Mouse (Mus musculus) ES-Bruce4 (cell line): ENCODE measurements around the gene S100pbp. TPM values are rescaled to one million over a fixed set of nuclear protein-coding genes. Genes with fewer than 3 reads are reported as not detected.

Source experiments
- H3K27ac ChIP-seq: 2 replicates; pipeline ENCODE4 v1.5.1; 2012; ENCODE audit warnings: low read length, inconsistent platforms; ENCODE audit not compliant: insufficient read depth
- H3K27me3 ChIP-seq: 2 replicates; pipeline ENCODE4 v1.6.1; 2012; ENCODE audit warnings: mild to moderate bottlenecking, low read length, inconsistent platforms; ENCODE audit not compliant: control insufficient read depth, poor library complexity, insufficient read depth, severe bottlenecking
- H3K36me3 ChIP-seq: 2 replicates; pipeline ENCODE4 v1.6.1; 2012; ENCODE audit warnings: inconsistent platforms, mild to moderate bottlenecking, low read length, moderate library complexity; ENCODE audit not compliant: control insufficient read depth, poor library complexity, insufficient read depth, severe bottlenecking
- H3K4me1 ChIP-seq: one replicate; pipeline ENCODE4 v1.8.1; 2011; ENCODE audit warnings: low read length; ENCODE audit not compliant: control insufficient read depth, insufficient read depth
- H3K4me3 ChIP-seq: 2 replicates; pipeline ENCODE4 v1.5.1; 2011; ENCODE audit warnings: low read depth, mild to moderate bottlenecking, low read length
- H3K9ac ChIP-seq: 2 replicates; pipeline ENCODE4 v1.6.1; 2012; ENCODE audit warnings: low read depth, mild to moderate bottlenecking, inconsistent platforms; ENCODE audit not compliant: poor library complexity, severe bottlenecking
- H3K9me3 ChIP-seq: replicated peaks from 2 replicates; pipeline ENCODE4 v1.6.1; 2012; ENCODE audit warnings: mild to moderate bottlenecking, low read length, inconsistent platforms; ENCODE audit not compliant: control insufficient read depth, poor library complexity, insufficient read depth, severe bottlenecking
- CTCF ChIP-seq: IDR thresholded peaks from one replicate; pipeline ENCODE4 v1.8.1; 2011; ENCODE audit warnings: low read depth, low read length
- EP300 ChIP-seq: IDR thresholded peaks from 2 replicates; pipeline ENCODE4 v1.6.1; 2011; ENCODE audit warnings: low read depth, low read length; ENCODE audit not compliant: insufficient read depth
- POLR2A ChIP-seq: IDR thresholded peaks from one replicate; pipeline ENCODE4 v1.8.1; 2011; ENCODE audit warnings: low read length; ENCODE audit not compliant: insufficient read depth
- polyA plus RNA-seq: library from polyadenylated mRNA; stranded (reverse); fragments of >200 nt; gene quantifications from 2 replicates; pipeline ENCODE4 v1.2.4, GENCODE M21; 2011; ENCODE audit warnings: low read depth; ENCODE audit not compliant: missing spikeins, insufficient read depth, insufficient read length

Gene S100pbp
- polyA plus RNA-seq, 1 experiment = 83.5 TPM

DNA sequence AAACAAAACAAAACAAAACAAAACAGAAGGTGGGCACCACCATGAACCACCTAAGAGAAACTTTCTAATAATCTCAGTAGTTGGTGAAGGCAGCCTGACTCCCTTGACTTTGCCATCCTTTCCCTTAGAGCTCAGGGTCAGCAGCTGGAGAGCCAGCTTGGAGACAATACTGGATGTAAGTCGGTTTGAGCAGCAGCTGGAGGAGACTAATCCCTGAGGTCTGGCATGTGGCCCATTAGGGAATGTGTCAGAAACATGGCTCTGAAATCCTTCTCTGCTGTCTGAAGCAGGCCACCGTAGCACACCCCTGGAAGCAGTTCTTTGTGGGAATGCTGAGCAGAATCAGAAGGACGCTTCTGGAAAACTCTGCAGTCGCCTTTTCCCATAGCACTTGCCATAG lies 21.9 kb upstream of the S100pbp start:
- Histone ChIP-seq H3K36me3 (peaks cover 81% of the 10 kb centered on the region), H3K4me3 (no peak overlapping the region)

DNA sequence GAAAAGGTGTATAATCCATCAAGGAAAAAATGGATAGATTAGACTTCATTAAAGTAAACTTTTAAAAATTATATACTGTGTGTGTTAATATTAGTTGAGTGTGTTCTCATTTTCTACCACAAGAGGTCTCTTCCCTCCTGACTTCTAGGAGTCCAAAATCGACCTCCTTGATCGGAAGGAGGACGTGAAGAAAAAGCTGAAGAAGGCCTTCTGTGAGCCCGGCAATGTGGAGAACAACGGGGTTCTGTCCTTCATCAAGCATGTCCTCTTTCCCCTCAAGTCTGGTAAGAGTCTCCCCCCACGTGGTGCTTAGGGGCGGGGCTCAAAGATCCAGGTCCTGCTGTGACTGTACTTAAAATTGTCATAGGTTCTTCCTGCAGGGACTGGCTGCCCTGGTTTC lies 20.0 kb upstream of the S100pbp start:
- H3K9me3 ChIP-seq = no peaks in the 10 kb centered on the region
- peaks cover 79% of the 10 kb centered on the region for H3K36me3 ChIP-seq
- H3K4me3 ChIP-seq = no peak overlapping the region
- no peak overlapping the region for H3K9ac ChIP-seq
- H3K27ac ChIP-seq = peak overlapping the region; percentile 46; the same call in 1 of the 2 replicates
- H3K27me3 ChIP-seq = no peaks in the 10 kb centered on the region
- TF ChIP-seq CTCF (peak; percentile 6), EP300 (no peak), POLR2A (no peak)
- no peaks in the 10 kb centered on the region for H3K4me1 ChIP-seq

More for the DNA sequence above, 21.9 kb upstream of the S100pbp start:
- H3K9me3 ChIP-seq = no peaks in the 10 kb centered on the region
- H3K27ac ChIP-seq = no peak overlapping the region
- no peaks in the 10 kb centered on the region for H3K4me1 ChIP-seq
- H3K9ac ChIP-seq = no peak overlapping the region
- no peak for TF ChIP-seq EP300
- no peak for TF ChIP-seq CTCF
- TF ChIP-seq POLR2A = no peak
- H3K27me3 ChIP-seq = no peaks in the 10 kb centered on the region

DNA sequence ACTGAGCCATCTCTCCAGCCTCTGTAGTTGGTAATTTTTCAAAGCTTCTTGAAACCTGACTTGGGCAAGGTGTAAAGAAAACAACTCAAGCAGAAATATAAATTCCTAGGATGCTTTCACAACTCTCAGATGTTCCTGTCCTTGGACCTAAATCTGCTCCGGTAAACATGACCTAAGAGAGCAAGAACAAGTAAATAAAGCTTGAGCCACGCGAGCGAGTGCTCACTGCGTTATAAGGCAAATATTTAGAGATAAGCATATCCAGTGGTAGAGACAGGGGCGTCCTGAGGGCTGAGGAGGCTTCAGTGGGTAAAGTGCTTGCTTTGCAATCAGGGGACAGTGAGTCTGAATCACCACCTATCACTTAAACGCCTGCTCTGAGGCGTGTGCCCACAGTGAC lies 17.3 kb upstream of the S100pbp start:
- no peak for TF ChIP-seq EP300
- TF ChIP-seq POLR2A = no peak
- H3K4me3 ChIP-seq = no peak overlapping the region
- no peak overlapping the region for H3K27ac ChIP-seq
- H3K9me3 ChIP-seq = no peaks in the 10 kb centered on the region
- no peaks in the 10 kb centered on the region for H3K27me3 ChIP-seq
- peaks cover 71% of the 10 kb centered on the region for H3K36me3 ChIP-seq
- H3K9ac ChIP-seq = no peak overlapping the region
- H3K4me1 ChIP-seq = no peaks in the 10 kb centered on the region

DNA sequence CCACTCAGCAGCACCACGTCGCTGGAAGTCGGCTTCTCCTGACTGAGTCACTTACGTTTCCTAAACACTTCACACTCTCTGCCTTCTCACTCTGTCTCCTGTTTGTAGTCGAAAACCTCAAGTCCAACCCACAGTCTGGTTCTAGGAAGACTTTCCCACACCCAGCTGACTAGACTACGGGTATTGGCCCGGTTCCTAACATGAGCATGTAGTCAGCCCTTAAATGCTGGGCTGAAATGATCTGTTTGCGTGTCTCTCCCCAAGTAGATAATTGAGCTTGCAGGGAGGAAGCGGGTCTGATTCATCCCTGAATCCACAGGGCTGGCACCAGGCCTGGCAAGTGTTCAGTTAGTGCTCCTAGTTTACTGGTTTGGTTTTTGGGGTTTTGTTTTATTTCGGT lies 15.1 kb upstream of the S100pbp start:
- Histone ChIP-seq H3K9ac (no peak overlapping the region), H3K36me3 (peaks cover 71% of the 10 kb centered on the region), H3K4me3 (no peak overlapping the region), H3K27me3 (no peaks in the 10 kb centered on the region), H3K27ac (no peak overlapping the region), H3K4me1 (no peaks in the 10 kb centered on the region), H3K9me3 (no peaks in the 10 kb centered on the region)
- TF ChIP-seq EP300 (no peak), POLR2A (no peak), CTCF (no peak)

DNA sequence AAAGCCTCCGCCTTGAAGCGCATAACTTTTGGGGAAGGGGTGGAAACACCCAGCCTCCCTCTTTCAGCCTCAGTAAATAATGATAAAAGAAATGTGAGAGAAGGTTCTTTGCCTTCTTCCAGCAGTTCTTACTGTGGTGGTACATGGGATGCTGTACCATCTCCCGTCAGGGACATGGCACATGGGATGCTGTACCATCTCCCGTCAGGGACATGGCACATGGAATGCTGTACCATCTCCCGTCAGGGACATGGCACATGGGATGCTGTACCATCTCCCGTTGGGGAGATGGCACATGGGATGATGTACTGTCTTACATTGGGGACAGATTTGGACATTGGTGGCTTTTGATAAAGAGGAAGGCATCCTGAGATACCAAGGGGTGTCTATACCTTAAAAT lies 8.0 kb upstream of the S100pbp start:
- Histone ChIP-seq H3K9ac (no peak overlapping the region), H3K27ac (no peak overlapping the region), H3K4me3 (no peak overlapping the region), H3K27me3 (no peaks in the 10 kb centered on the region), H3K4me1 (no peaks in the 10 kb centered on the region), H3K9me3 (no peaks in the 10 kb centered on the region), H3K36me3 (peaks cover 67% of the 10 kb centered on the region)
- TF ChIP-seq POLR2A = no peak
- TF ChIP-seq EP300 = no peak
- TF ChIP-seq CTCF = no peak

DNA sequence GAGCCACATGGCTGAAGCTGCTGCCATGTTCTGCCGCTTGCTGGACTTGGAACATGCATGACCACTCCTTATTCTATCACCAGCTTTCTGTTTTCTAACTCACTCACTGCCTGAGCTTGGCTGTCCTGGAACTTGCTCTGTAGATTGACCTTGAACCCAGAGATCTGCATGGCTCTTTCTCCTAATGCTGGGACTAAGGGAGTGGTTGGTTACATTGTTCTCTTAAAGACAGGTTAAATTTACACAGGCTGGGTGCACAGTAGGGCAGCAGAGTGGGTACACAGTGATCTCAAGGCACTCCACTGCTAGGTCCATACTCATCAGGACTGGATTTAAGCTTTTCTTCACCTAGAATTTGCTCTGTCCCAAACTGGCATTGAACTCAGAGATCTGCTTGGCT lies 4.8 kb upstream of the S100pbp start:
- Histone ChIP-seq H3K9ac (no peak overlapping the region), H3K27ac (peak overlapping the region; percentile 51), H3K36me3 (peaks cover 41% of the 10 kb centered on the region), H3K4me1 (no peaks in the 10 kb centered on the region), H3K4me3 (no peak overlapping the region), H3K27me3 (no peaks in the 10 kb centered on the region), H3K9me3 (no peaks in the 10 kb centered on the region)
- TF ChIP-seq POLR2A = no peak
- TF ChIP-seq CTCF = no peak
- TF ChIP-seq EP300 = no peak
